Mouse (Mus musculus): ENCODE results near the gene Kat5. TPM values are rescaled to one million over a fixed set of nuclear protein-coding genes. Genes with fewer than 3 reads are reported as not detected.

Kat5 gene
- total and polyA plus RNA-seq, 3 experiments = 46.5 to 106 (median 62.8) TPM

- Histone ChIP-seq H3K9ac (ENCODE audit: insufficient read depth, low read depth) (no peak overlapping the region), H3K4me1 (ENCODE audit: control insufficient read depth in 1 of 2, insufficient read depth in 2 of 2) (peaks cover 9 to 23% of the 10 kb centered on the region in 2 experiments), H3K4me2 (ENCODE audit: insufficient read depth, low read depth, poor library complexity, severe bottlenecking) (no peak overlapping the region), H3K27me3 (replicated peaks) (no peaks in the 10 kb centered on the region), H3K36me3 (replicated peaks in 1 of 2; ENCODE audit: control insufficient read depth in 1 of 2, insufficient read depth in 1 of 2, low read length in 1 of 2) (peaks cover 72 to 84% of the 10 kb centered on the region in 2 experiments), H3K9me3 (replicated peaks; ENCODE audit: low read length) (no peaks in the 10 kb centered on the region), H3K27ac (ENCODE audit: insufficient read depth, low read depth) (no peak overlapping the region), H3K4me3 (replicated peaks in 1 of 3; ENCODE audit: low read depth in 2 of 3, low read length in 2 of 3, poor library complexity in 1 of 3) (no peak overlapping the region), H3K79me2 (replicated peaks; ENCODE audit: control insufficient read depth, extremely low read depth, insufficient read depth, poor library complexity, severe bottlenecking) (no peaks in the 10 kb centered on the region)
- no peak for TF ChIP-seq RCOR1 (conservative IDR thresholded peaks at IDR 0.05; ENCODE audit: low read depth, low read length)
- TF ChIP-seq HCFC1 (IDR thresholded peaks at IDR 0.05; ENCODE audit: low read depth, low read length) = no peak
- TF ChIP-seq IRF4 (IDR thresholded peaks at IDR 0.05; ENCODE audit: low read depth, low read length) = no peak
- no peak for TF ChIP-seq MEF2A (IDR thresholded peaks at IDR 0.05; ENCODE audit: borderline replicate concordance, low read depth, low read length)
- no peak for TF ChIP-seq MAFK (IDR thresholded peaks at IDR 0.05; ENCODE audit: insufficient replicate concordance, low read length)
- TF ChIP-seq CTCF (conservative IDR thresholded peaks at IDR 0.05 in 1 of 2, IDR thresholded peaks at IDR 0.05 in 1 of 2; ENCODE audit: low read depth in 2 of 2, low read length in 2 of 2) = no peak
- TF ChIP-seq MAZ (IDR thresholded peaks at IDR 0.05; ENCODE audit: low read depth, low read length) = no peak
- no peak for TF ChIP-seq SIN3A (IDR thresholded peaks at IDR 0.05; ENCODE audit: low read length)
- TF ChIP-seq ZC3H11A (IDR thresholded peaks at IDR 0.05; ENCODE audit: low read depth, low read length) = no peak
- TF ChIP-seq ZMIZ1 (IDR thresholded peaks at IDR 0.05; ENCODE audit: low read depth, low read length) = no peak
- TF ChIP-seq GABPA (IDR thresholded peaks at IDR 0.05; ENCODE audit: insufficient replicate concordance, low read depth, low read length) = no peak
- no peak for TF ChIP-seq TCF12 (IDR thresholded peaks at IDR 0.05; ENCODE audit: low read depth, low read length)
- no peak for TF ChIP-seq EP300 (IDR thresholded peaks at IDR 0.05; ENCODE audit: low read length)
- TF ChIP-seq ZKSCAN1 (IDR thresholded peaks at IDR 0.05; ENCODE audit: borderline replicate concordance, low read depth, low read length) = no peak
- no peak for TF ChIP-seq CHD2 (IDR thresholded peaks at IDR 0.05; ENCODE audit: low read length)
- TF ChIP-seq ELF1 (IDR thresholded peaks at IDR 0.05; ENCODE audit: low read depth, low read length) = no peak
- no peak for TF ChIP-seq UBTF (IDR thresholded peaks at IDR 0.05; ENCODE audit: low read depth, low read length)
- TF ChIP-seq NELFE (IDR thresholded peaks at IDR 0.05; ENCODE audit: low read depth, low read length) = no peak
- TF ChIP-seq MYC (IDR thresholded peaks at IDR 0.05; ENCODE audit: low read depth, low read length) = no peak
- no peak for TF ChIP-seq POLR2A (IDR thresholded peaks at IDR 0.05; ENCODE audit: low read depth, low read length)
- no peak for DNase-seq (ENCODE audit: extremely low read depth)
- dilution Hi-C loops (cut with MboI; ENCODE audit: extremely low pct_ligation_motif_present, extremely low pct_unique_long_range_greater_than_20kb, low sequenced_read_pairs) = no loop called here
- in situ Hi-C loops (cut with MboI; ENCODE audit: low pct_ligation_motif_present, low pct_unique_long_range_greater_than_20kb, low sequenced_read_pairs) = no loop called here
These were observed 35.2 kb upstream of the Kat5 start for GRCm38 (mm10) chr19:5645280-5645679.

- peaks cover 71 to 82% of the 10 kb centered on the region in 2 experiments for H3K36me3 ChIP-seq (replicated peaks in 1 of 2; ENCODE audit: control insufficient read depth in 1 of 2, insufficient read depth in 1 of 2, low read length in 1 of 2)
- peaks cover 6 to 20% of the 10 kb centered on the region in 2 experiments for H3K4me1 ChIP-seq (ENCODE audit: control insufficient read depth in 1 of 2, insufficient read depth in 2 of 2)
- no peak overlapping the region for H3K27ac ChIP-seq (ENCODE audit: insufficient read depth, low read depth)
- dilution Hi-C loops (cut with MboI; ENCODE audit: extremely low pct_ligation_motif_present, extremely low pct_unique_long_range_greater_than_20kb, low sequenced_read_pairs) (no loop called here), in situ Hi-C loops (cut with MboI; ENCODE audit: low pct_ligation_motif_present, low pct_unique_long_range_greater_than_20kb, low sequenced_read_pairs) (no loop called here)
- TF ChIP-seq E2F4 (IDR thresholded peaks at IDR 0.05; ENCODE audit: insufficient replicate concordance, low read depth, low read length) (no peak), MAX (IDR thresholded peaks at IDR 0.05; ENCODE audit: low read length) (no peak), MAZ (IDR thresholded peaks at IDR 0.05; ENCODE audit: low read depth, low read length) (no peak), CHD1 (IDR thresholded peaks at IDR 0.05; ENCODE audit: low read depth, low read length) (no peak), BHLHE40 (IDR thresholded peaks at IDR 0.05; ENCODE audit: low read depth, low read length) (no peak), POLR2A (IDR thresholded peaks at IDR 0.05; ENCODE audit: low read depth, low read length) (no peak), NRF1 (IDR thresholded peaks at IDR 0.05; ENCODE audit: low read depth, low read length) (no peak), ZC3H11A (IDR thresholded peaks at IDR 0.05; ENCODE audit: low read depth, low read length) (no peak), IRF4 (IDR thresholded peaks at IDR 0.05; ENCODE audit: low read depth, low read length) (no peak), ZNF384 (IDR thresholded peaks at IDR 0.05; ENCODE audit: low read depth, low read length) (no peak), UBTF (IDR thresholded peaks at IDR 0.05; ENCODE audit: low read depth, low read length) (no peak), PAX5 (IDR thresholded peaks at IDR 0.05; ENCODE audit: low read length) (no peak), TCF12 (IDR thresholded peaks at IDR 0.05; ENCODE audit: low read depth, low read length) (no peak), MAFK (IDR thresholded peaks at IDR 0.05; ENCODE audit: insufficient replicate concordance, low read length) (no peak), SIN3A (IDR thresholded peaks at IDR 0.05; ENCODE audit: low read length) (no peak), HCFC1 (IDR thresholded peaks at IDR 0.05; ENCODE audit: low read depth, low read length) (no peak), MXI1 (IDR thresholded peaks at IDR 0.05; ENCODE audit: low read depth, low read length) (no peak), JUN (IDR thresholded peaks at IDR 0.05; ENCODE audit: insufficient read depth, low read depth, low read length) (no peak), ETS1 (conservative IDR thresholded peaks at IDR 0.05; ENCODE audit: low read depth, low read length) (no peak), EP300 (IDR thresholded peaks at IDR 0.05; ENCODE audit: low read length) (no peak)
- H3K9ac ChIP-seq (ENCODE audit: insufficient read depth, low read depth) = no peak overlapping the region
- H3K27me3 ChIP-seq (replicated peaks) = no peaks in the 10 kb centered on the region
- H3K4me2 ChIP-seq (ENCODE audit: insufficient read depth, low read depth, poor library complexity, severe bottlenecking) = no peak overlapping the region
- peaks cover 14% of the 10 kb centered on the region for H3K79me2 ChIP-seq (replicated peaks; ENCODE audit: control insufficient read depth, extremely low read depth, insufficient read depth, poor library complexity, severe bottlenecking)
- no peak overlapping the region for H3K4me3 ChIP-seq (replicated peaks in 1 of 3; ENCODE audit: low read depth in 2 of 3, low read length in 2 of 3, poor library complexity in 1 of 3)
- H3K9me3 ChIP-seq (replicated peaks; ENCODE audit: low read length) = no peaks in the 10 kb centered on the region
- DNase-seq (ENCODE audit: extremely low read depth) = no peak
These were observed 31.6 kb upstream of the Kat5 start for GRCm38 (mm10) chr19:5641641-5642040.
